Mouse (Mus musculus) T-helper 17 cell (primary cell): Measurements from ENCODE around the gene Arih1.
"Not testable (repeated sequence)": the region's sequence is repeated elsewhere in the genome, so short reads cannot be mapped to it uniquely, and the experiment has no call there.

ENCODE experiments used
- in situ Hi-C, 2 experiments: fragments of 300-600 bp; cut with MboI, MseI; formaldehyde crosslinking; loops; 1 replicate in 1 of 2; 2 replicates in 1 of 2; pipeline ENCODE4 v1.15.1; 2025; ENCODE audit warnings: high pct_unique_total_duplicates in 2 of 2

The Arih1 gene

DNA sequence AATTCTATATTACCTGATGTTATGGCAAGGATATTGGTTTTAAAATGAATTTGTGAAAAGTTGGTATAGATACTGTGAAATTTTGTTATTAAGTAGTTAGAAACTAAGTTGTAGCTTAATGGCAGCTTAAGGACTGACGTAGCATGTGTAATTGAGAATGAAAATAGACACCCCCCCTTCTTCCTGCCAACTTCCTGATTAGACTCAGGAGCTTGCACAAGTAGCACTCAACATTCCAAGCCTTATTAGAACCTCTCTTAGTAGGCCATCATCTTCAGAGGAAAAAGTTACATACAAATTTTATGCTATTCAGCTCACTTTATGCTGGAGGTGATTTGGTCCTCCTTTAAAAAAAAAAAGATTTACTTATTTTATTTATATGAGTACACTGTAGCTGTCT lies 22.1 kb downstream of the Arih1 start:
- in situ Hi-C loops = no loop called here

DNA sequence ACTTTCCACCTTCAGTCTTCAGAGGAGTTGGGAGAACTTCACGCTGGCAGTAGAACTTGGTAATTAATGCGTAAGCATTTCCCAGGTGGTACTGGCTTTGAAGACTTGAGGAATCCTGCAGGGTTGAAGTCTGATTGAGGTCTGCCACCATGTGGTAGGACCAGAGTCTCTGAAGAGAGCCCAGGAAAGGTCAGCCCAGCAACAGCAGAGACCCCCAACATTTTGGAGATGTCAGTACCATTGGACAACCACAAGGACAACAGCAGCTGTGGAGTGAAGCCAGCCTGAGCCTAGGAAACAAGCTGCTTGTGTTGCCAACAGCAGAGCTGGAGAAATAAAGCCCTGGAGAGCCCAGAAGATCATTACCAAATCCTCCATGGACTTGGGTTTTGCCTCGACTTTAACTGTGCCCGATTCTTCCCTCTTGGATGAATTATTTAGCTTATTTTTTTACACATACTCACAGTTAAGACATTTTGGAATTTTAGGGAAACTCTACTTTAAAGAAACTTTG lies 27.4 kb downstream of the Arih1 start:
- in situ Hi-C loops = no loop called here

DNA sequence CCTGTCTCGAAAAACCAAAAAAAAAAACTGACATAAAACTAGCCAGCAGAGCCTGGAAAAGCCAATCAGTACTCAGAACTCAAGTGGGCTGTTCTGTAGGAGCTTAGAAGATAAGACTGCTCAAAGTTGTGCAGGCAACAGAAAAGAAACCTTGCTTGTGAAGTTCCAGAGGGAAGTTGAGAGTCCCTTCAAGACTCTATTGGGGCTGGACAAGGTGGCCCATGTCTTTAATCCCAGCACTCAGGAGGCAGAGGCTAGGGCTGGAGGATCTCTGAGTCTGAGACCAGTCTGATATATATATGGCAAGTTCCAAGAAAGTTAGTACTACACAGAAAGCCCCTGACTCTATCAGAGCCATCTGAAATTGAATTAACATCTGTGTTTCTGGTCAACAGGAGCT lies 28.0 kb downstream of the Arih1 start:
- in situ Hi-C loops = no loop called here

DNA sequence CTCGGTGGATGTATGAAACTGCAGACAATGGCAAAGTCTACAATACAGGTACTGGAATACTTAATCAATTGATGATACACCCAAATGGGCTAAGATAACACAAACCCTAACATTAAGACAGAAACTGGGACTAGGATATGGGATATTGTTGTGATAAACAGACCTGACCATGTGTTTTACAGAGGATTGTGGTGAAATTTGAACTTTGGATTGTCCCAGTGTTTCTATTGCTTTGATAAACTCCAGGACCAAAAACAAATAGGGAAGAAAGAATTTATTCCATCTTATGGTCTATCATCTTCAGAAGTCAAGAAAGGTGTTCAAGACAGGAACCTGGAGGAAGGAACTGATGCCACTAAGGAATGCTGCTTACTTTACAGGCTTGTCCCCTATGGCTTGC lies 28.7 kb downstream of the Arih1 start:
- in situ Hi-C loops = no loop called here

DNA sequence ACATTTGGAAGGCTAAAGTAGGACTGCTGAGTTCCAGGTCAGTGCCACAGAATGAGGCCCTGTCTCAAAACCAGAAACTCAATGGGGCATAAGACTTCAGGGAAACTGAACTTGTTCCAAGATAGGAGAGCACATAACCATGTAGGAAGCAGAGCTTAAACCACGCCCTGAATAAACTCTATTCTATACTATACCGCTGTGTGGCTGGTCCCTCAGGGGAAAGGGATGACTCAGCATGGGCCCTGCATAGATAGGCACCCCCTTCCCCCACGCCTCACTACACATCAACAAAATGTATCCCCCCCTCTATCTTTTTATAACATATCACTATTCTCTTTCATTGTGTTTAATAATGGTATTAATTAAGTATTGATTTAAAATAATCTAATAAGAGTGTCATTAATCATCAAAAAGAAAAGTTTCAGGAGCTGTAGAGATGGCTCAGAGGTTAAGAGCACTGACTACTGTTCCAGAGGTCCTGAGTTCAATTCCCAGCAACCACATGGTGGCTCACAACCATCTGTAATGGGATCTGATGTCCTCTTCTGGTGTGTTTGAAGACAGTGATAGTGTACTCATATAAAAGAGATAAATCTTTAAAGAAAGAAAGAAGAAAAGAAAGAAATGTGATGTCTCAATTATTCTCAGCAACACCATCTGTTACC lies 30.9 kb downstream of the Arih1 start:
- in situ Hi-C loops = no loop called here

DNA sequence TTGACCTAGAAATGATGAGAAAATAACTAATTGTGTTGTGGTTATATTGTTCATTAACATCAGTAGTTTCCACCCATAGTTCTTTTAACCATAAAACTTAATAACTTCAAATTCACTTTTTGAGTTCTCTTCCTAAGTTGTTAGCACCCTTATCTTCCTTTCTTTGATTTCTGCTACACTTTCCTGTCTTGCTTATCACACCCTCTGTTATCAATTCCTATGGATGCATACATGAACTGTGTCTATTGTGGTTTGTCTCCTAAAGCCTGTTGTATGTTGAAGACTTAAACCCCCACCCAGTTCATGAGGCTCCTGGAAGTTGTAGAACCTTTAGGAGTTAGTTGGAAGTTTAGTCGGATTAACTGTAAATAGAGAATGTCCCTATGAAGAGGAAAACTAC lies 52.7 kb downstream of the Arih1 start:
- in situ Hi-C loops = no loop called here

DNA sequence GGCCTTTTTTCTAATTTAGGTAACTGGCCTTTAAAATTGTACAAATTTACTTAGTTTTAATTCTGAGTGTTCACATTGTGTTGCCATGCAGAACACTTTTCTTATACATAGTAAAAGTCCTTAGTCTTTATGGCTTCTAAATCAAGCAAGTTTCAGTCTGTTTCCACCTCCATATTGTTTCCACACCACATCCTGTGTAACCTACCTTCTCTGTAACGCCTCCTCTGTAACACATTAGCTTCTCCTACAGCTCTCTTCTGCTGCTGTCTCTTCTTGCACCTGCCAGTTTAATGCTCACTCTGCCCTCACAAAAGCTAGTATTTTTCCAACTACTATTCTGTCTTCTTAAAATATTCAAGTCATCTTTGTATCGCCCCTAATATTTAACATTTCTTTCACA lies 54.8 kb downstream of the Arih1 start:
- in situ Hi-C loops = no loop called here

DNA sequence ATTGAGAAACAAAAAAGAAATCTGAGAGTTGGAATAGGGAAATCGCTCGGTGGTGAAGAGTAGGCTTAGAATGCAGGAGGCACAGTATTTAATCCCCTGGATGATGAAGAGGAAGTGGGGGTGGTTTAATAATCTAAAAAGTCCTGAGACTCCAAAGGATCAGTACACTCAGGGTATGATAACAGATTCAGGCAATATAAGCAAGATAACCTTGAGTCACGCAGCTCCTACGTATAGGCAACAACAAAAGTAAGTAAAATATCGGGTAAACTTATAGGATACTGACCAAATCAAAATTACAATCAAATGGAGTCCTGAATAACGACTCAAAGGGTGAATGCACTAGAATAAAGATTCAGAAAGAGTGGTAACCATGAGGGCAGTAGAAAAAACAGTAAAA lies 65.9 kb downstream of the Arih1 start:
- in situ Hi-C loops = no loop called here

DNA sequence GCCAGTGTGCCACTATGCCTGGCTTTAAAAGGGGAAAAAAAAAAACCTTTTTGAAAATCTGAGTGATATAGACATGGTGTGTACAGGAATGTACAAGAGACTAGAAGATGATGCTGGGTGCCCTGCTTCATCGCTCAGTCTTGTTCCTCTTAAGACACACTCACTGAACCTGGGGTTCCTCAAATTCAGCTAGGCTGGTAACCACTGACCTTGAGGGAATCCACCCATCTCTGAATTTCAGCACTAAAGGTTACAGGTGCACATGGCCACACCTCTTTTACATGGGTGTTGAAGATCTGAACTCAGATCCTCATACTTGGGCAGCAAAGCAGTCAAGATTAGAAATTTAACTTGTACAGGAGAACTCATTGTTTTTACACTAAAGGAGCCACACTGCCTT lies 79.1 kb downstream of the Arih1 start:
- in situ Hi-C loops = no loop called here

DNA sequence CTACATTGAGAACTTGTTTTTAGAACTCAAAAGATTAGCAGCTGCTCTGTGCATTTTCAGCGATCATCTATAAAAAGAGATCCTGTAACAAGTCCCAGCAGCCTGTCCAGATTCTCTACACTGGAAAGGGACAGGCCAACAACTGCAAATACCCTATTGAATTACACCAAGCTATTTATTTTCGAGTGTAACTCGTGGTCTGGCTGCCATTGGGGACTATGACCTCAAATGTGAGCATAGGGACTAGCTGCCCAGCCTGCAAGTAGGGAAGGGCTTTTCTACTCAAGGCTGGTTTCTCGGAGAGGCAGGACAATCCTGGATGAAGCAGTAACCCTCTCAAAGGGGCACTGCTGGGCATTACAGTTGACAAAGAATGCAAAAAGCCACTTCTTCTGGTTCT lies 97.3 kb downstream of the Arih1 start:
- in situ Hi-C loops = no loop called here

DNA sequence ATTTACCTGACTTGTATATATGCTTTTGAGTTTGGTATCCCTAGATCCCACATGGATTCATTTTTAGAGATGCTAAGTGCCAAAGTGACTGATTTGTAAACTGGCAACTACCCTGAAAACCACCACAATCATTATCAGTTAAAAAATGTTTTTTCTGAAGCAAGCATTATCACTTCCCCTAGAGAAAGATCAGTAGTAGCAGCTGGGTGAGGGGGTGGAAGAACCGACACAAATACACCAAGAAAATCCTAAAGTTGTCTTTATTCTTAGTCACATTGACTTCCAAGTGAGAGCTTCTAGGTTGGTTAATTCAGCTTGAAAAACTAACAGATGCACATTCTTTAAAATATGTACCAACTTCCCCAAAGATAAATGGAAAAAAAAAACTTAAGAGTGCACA lies 98.1 kb downstream of the Arih1 start:
- in situ Hi-C loops = no loop called here

DNA sequence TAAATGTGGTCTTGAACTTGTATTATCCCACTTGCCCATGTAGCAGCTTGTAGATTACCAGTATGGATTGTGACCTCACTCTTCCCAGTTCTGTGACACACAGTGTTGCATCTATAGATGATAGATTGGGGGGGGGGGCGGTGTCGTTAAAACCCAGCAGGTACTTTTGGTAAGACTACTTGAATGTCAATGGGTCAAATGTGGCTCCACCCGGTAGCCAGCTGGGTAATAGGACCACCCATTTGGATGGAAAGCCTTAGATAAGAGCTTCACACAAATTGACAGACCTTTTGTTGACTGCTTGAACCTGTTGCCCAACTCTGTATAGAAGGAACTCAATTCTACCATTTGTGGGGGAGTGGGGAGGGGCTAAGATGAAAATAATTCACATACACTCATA lies 99.0 kb downstream of the Arih1 start:
- in situ Hi-C loops = no loop called here

DNA sequence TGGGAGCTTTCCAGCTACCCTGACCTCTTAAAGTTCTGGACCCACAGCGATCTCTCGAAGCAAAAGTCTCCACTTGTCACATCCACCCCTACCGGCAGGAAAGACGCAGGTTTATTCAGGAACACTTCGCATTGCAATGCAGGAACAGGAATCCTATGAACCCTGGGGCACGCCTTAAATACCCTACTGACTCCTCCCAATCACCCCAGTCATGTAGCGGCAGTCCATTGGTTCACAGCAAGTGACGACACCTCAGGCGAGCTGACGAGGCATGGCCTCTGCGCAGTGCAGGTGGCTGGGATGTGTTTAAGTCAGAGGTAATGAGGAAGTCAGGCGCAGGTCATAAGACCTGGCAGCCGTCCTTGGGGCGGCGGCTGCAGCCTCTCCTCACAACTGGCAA lies 110.8 kb downstream of the Arih1 start:
- in situ Hi-C loops = no loop called here

DNA sequence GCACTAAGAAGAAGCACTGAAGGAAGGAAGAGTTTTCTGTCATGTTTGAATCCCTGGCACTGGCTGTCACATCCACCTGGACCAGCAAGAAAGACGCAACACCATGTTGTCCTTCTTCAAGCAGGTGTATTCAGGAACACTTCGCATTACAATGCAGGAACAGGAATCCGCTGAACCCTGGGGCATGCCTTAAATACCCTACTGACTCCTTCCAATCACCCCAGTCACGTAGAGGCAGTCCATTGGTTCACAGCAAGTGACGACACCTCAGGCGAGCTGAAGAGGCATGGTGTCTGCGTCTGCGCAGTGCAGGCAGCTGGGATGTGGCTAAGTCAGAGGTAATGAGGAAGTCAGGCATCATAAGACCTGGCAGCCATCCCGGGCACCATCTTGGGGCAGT lies 116.8 kb downstream of the Arih1 start:
- in situ Hi-C loops = no loop called here

DNA sequence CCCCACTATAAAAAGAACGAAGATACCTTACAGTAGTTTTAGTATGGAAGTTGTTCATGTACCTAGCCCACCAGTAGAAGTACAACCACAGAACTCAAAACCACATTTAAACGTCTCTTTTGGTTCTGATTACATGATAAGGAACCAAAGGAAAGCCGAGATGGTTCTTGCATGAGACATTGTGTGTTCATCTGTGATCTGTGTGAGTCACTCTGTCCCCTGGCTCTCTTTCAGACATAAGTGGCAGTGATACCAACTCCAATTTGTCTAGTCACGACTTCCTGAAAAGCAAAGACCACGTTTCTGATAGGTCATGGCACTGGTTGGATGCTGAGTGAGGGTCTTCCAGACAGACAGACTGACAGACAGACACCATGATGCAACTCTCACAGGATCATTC lies 117.2 kb downstream of the Arih1 start:
- in situ Hi-C loops = no loop called here

DNA sequence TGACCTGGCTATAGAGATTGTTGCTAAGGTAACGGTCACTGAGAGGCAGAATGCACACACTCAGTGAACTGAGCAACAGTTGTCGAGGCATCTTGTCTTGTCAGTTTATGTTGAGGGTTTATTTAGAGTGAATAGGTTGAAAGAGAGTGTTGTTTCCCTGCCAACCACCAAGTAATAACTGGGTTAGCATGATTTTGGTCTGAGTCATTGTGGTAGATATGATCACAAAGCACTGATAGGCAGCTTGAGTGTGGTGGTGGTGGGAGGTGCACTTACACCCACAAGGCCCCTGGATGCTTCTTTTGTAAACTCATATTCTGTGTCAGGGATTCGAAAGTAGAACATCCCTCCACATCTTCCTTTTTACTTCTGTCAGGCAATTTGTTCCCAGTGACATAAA lies 125.9 kb downstream of the Arih1 start:
- in situ Hi-C loops = not testable (repeated sequence)

DNA sequence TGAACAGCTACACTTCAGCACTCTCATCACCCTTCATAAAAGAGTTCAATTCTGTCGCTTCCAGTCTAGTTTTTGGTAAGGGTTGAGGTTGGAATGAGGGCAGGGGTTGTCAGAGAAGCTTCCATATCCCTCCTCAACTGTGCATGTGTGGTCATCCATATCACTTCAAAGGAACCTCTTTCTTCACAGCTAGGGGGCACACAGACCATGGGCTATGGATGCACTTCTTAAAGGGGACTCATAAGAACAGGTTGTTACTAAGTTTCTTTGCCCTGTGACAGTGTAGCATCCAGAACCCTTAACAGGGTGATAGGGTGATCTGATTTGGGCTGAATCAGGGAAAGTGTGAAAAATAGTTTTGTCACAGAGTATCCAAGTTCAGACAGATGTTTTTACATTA lies 128.4 kb downstream of the Arih1 start:
- in situ Hi-C loops = not testable (repeated sequence)

DNA sequence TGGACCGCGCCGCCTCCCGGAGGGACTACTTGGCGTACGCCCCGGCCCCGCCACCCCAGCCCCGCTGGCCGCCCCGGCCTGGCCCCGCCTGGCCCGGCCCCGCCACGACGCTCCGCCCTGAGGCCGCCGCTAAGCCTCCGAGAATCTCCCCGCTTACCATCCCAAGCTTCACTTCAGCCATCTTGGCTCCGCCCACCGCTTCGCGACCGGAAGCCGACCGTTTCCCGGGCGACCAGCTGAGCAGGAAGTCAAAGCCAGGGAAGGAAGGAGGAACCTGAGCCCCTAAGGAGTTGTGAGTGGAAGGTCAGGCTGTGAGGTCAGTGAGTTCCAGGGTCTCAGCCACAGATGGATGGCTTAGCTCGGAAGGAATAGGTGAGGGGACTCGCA lies 133.2 kb downstream of the Arih1 start, which contains the start of gene Bbs4:
TSS of gene Bbs4 (minus strand) at position 256 of the 387 bp plus-strand sequence.
- in situ Hi-C loops = no loop called here

DNA sequence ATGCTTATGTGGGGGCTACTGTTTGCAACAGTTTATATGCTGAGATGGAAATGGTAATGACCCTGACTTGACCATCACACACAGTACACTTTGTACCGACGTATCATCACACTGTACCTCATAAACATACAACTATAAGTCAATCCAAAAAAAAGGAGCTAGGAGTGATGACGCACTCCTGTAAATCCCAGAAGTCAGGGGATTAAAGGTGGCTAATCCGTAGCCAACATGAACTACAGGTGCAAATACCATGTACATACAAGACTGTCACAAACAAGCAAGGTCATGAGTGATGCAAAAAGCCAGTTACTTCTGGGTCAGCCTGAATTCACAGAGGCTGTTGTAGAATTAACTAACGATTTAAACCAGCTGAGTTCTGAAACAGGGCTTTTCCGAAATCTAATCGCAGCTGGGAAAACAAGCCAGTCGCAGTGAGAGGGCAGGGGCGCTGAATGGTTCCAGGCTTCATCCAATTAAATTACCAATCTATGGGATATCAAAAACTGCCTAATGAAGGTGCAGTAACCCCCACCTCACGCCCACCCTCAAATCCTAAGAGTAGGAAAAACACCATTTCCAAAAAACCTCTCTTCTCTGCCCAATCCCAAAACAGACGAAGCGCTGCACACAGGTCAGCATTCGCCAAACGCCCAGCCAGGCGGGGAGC lies 133.7 kb downstream of the Arih1 start:
- in situ Hi-C loops = no loop called here

DNA sequence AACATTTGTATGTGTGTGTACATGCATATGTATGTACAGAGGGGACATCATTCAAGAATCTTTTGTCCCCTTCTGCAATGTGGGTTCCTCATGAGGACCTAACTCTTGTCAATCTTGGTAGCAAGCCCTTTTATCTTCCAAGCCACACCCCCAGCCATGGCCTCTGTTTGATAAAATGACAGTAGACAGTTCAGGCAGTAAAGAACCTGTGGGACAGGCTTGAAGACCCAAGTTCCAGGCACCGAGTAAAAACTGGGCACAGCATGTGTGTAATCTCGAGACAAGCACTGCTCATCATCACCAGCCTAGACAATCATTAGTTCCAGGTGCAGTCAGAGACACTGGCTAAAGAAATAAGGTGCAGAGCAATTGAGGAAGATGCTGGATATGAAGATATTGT lies 140.2 kb downstream of the Arih1 start:
- in situ Hi-C loops = no loop called here

DNA sequence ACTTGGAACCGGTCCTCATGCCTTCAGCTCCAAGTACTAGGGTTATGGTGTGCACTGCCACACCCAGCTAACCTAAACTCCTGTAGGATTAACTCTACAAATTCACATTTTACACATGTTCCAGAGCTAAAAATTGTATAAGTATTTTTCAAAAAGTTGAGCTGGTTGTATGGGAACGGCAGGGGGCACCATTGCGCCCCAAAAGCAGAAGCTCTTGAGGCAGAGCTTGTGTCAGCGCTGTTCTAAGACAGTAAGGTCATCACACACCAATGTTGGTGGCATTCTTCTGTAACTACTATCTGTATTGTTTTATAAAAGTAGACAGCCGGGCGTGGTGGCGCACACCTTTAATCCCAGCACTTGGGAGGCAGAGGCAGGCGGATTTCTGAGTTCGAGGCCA lies 146.4 kb downstream of the Arih1 start:
- in situ Hi-C loops = loop anchor here (5.0 kb wide), 3 partner anchors 52 to 222 kb away; no protein-coding TSS in a partner anchor

DNA sequence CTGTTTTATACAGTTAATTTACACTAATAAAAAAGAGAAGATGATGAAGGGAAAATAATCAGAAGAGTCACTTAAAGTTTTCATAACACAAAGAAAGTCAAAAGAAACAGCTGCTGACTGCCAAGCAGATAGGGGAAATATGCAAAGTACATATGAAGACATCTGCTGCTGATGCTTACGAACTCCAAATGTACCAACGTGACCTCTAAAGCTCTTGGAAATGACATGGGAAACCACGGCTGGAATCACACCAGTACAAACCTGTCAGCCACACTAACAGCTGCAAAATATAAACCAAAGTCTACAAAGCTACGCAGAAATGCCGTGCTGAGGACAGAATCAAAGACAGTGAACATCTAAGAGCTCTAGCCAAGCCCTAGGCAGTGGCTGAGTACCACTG lies 147.3 kb downstream of the Arih1 start:
- in situ Hi-C loops = no loop called here

DNA sequence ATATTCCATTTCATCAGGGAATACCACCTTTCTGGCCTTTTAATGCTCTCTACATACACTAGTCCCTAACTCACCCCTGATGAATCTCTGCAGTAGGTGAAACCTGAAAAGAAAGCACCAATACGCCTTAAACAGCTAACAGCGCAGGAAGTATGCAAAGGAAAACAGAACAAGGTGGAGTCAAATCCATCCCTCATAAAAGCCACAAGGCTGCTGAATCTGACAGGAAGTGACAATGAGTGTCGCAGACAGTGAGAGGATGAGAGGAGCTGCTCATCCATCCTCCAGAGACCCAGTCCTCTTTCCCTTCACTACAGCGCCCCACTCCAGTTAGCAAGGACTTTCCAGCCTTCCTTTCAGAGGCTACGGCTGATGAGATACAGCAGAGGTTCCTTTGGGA lies 148.0 kb downstream of the Arih1 start:
- in situ Hi-C loops = no loop called here
